Mouse (Mus musculus): ENCODE results near the gene 1700024P04Rik. TPM values are rescaled to one million over a fixed set of nuclear protein-coding genes. Genes with fewer than 3 reads are reported as not detected.

1700024P04Rik gene
- polyA plus RNA-seq, 1 experiment from 2014 or later = not detected

Other genes with a start within 250 kb of the 1700024P04Rik start
- gene Fcho2, start 169.1 kb downstream of the 1700024P04Rik start, polyA plus RNA-seq (2014; fragmentation: Nextera tagmentation; extraction: Ambion mirVana) = 28.0 and 29.4 TPM in 2 replicates
- gene Tnpo1, start 58.2 kb downstream of the 1700024P04Rik start, polyA plus RNA-seq (2014; fragmentation: Nextera tagmentation; extraction: Ambion mirVana) = 27.9 and 39.6 TPM in 2 replicates
- 0.95 and 1.0 TPM in 2 replicates for gene Zfp366, start 200.3 kb upstream of the 1700024P04Rik start, polyA plus RNA-seq (2014; fragmentation: Nextera tagmentation; extraction: Ambion mirVana)

All from heart, embryonic 14.5 days (tissue).